Mouse (Mus musculus): ENCODE results near the gene Slc31a1.

Gene Slc31a1

DNA sequence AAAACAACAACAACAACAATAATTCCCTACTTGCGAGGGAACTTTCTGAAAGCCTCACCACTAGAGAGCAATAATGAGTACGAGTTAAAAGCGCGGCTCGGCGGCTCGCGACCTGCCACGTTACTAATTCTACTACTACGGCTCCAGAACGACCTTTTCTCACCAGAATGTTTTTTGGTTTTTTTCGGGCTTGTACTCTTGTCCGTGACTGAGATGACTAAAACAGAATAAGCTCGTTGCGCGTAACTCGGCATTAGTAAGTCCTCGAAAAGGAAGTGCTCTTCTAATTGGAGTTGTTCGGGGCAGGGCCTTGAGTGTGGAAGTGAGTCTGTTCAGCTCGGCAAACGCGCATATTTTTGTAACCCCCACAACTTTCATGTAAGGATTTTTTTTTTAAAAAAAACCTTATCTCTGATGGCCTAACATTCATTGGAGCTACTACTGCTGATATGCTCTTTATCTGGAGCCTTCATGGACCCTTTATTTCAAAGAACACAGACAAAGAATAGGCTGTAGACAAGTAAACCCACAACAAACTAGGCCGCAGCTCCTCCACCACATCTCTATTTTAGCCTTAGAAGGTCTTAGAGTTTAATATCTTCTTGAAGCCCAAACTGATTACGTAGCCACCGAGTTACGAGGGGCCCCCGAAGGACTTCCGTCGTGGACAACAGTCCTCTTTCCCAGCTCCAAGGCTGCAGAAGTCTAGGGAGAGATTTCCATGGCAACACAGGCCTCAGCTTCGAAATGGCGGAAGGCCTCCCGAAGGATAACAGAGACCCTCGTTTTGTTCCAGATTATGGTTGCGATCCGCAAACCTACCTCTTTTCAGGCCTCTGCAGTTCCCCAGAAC, 47.4 kb downstream of the Slc31a1 start:
- DNase-seq (ENCODE audit: low read depth, low spot score) = peak; percentile 70

DNA sequence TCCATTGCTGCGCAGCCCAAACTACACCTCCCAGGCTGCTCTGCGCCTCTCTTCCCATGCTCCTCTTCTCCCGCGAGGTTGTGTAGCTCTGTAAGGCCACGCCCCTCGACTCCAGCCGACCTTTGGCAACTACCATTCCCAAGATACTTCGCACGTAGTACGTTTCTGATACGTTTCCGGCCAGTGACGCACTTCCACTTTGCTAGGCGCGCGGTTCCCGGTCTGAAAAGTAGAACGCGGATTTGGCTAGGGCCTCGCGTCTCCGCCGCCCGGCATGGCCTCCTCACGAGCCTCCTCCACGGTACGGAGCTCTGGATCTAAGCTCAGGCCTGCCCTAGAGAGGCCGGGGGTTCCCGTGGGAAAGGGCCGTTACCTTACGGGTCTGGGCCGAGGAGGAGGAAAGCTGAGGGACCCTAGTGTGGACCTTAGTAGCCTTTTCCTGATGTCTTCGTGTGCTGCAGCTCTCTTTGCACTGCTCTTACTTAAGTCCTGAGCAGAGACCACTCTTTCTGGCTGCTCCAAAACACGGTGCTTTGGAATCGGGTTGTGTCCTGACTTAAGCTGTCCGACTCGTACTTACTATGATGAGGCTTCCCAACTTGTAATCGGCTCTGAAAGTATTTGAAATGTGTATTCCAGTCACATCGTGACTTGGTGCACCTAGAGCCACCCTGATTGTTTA, 48.2 kb downstream of the Slc31a1 start, which contains the start of the genes Cdc26 and Prpf4:
Gene Cdc26, minus strand, starts transcription at position 42 of the 682 bp plus-strand sequence.
Gene Prpf4, plus strand, starts transcription at position 197 of the 682 bp plus-strand sequence.
- peak; percentile 100 for DNase-seq (ENCODE audit: low read depth, low spot score)

DNA sequence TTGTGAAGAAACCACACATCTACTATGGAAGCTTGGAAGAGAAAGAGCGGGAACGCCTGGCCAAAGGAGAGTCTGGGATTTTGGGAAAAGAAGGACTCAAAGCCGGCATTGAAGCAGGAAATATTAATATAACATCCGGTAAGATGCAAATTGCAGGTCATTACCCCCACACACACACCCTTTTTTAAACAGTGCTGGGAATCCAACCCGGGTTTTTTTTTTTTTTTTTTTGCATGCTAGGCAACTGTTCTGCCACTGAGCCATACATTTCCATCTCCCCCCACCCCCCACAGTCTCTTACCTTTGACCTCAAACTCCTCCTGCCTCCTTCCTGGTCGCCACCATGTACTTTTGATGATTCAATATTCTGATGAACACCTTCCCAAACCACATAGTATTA, 49.1 kb downstream of the Slc31a1 start:
- no peak for DNase-seq (ENCODE audit: low read depth, low spot score)

DNA sequence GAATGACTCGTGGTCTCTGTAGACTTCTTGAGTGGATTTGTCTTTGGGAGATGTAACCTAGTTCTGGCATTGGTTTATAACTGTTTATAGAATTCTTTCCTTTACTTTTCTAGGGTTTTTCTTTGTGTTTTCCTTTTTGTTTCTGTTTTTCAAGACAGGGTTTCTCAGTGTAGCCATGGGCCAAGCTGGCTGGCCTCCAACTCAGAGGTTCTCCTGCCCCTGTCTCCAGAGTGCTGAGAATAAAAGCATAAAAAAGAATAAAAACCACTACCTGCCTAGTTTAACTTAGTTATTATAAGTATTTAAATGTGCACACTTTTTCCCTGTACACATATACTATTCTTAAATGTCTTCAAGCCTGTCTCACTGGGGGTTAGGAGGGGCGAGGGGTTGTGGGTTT, 49.8 kb downstream of the Slc31a1 start:
- no peak for DNase-seq (ENCODE audit: low read depth, low spot score)

DNA sequence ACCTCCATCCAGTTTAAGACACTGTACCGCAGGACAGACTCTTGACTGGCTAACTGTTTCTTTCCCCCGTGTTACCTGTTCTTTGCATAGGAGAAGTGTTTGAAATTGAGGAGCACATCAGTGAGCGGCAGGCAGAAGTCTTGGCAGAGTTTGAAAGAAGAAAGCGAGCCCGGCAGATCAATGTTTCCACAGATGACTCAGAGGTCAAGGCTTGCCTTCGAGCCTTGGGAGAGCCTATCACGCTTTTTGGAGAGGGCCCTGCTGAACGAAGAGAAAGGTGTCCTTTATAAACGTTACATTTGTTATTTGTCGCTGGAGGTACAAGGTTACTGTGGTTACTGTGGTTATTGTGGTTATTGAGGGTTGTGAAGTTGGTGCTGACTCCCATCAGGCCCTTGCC, 51.1 kb downstream of the Slc31a1 start:
- no peak for DNase-seq (ENCODE audit: low read depth, low spot score)

DNA sequence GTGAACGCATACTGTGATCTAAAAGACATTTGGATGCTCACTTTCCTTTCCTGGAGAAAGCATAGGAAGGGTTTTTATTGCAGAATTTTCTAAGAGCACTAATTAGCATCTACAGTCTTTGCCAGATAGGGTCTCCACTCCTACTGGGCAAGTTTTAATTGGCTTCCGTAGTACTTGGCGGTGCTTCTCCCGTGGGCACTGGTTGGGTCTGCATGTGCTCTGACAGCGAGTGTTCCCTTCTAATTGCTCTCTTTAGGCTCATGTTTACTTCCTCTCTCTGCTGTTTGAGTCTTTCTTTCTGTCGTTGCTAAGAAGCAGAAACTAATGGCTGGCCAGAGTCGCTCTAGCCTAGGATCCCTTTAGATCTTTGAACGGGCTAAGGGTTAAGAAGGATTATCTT, 57.9 kb downstream of the Slc31a1 start:
- DNase-seq (ENCODE audit: low read depth, low spot score) = no peak

DNA sequence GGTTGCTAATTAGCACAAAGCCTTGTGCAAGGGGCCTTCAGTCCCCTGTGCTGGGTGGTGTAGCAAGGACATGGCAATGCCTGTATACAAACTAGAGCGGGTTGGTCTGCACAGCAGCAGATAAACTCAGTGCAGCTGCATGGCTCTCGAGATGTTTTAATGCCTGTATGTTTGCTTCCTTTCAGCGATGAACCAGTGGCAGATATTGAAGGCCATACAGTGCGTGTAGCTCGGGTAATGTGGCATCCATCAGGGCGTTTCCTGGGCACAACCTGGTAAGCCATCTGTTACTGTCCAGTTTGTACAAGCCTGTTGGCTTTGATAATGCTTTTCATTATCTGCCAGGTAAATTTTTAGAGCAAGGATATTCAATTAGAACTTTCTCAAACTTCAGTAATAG, 58.6 kb downstream of the Slc31a1 start:
- DNase-seq (ENCODE audit: low read depth, low spot score) = no peak

DNA sequence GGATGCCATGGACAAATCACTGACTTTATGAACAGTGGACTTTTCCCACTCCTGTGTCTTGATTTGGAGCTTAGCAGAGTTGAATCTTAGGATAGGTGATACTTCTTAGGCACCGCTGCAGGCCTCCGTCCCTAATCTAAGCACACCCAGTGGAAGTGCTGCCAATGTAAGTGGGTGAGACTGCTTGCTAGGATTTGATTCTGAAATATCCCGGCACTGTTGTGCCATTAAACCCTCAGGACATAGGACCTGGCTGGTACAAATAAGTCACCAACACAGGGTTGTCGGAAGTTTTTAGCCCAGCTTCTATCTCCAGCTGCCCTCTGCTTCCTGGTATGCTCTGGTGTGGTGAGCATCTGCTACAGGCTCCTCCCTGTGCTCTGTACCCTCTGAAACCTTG, 65.4 kb downstream of the Slc31a1 start:
- DNase-seq (ENCODE audit: low read depth, low spot score) = no peak

DNA sequence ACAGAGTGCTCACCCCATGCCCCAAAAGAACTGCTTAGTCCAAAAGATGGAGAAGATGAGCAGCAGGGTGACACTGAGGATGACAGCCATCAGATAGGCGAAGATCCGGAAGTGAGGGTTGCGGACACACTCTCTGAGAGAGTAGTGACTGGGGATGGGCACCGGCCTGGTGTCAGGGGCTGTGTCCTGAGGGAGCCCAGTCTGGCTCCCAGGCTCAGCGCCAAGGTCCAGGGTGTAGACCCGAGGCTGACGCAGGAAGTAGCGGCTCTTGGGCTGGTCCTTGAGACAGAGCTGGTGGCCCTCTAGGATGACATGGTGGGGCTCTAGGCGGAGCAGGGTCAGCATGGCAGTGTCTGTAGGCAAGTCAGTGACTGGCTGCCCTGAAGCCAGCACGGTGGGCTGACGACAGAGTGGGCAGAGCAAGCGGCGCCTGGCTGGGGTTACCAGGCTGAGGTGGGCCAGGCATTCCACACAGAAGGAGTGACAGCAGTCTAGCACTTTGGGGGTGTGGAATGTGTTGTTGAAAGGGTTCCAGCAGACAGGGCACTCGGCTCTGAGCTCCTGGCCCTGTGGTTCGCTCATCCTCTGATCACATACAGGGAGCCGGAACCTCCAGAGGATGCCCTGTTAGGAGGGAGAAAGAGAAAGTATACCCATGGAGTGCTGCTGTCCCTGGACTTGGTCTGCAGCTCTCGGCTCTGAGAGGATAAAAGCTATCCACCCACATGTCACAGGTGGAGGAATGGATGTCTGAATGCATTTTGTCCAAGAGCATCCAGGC, 67.6 kb downstream of the Slc31a1 start:
- no peak for DNase-seq (ENCODE audit: low read depth, low spot score)

DNA sequence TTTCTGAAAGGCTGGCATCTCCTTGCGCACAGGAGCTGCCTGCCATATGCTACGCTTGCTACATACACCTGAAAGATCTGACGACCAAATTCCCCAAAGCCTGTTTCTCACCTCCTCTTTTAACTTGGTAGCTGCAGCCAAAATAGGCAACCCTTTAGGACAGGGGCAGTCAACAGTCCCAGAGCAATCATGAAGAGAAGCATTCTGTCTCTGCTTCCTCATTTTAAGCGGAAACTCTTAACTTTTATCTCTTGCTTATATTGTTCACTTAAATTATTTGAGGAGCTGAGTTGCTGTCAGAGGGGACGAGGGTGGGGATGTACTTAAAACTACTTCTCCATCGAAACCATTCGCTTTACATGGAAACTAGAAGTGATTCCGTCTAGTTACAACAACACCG, 69.1 kb downstream of the Slc31a1 start:
- DNase-seq (ENCODE audit: low read depth, low spot score) = no peak

DNA sequence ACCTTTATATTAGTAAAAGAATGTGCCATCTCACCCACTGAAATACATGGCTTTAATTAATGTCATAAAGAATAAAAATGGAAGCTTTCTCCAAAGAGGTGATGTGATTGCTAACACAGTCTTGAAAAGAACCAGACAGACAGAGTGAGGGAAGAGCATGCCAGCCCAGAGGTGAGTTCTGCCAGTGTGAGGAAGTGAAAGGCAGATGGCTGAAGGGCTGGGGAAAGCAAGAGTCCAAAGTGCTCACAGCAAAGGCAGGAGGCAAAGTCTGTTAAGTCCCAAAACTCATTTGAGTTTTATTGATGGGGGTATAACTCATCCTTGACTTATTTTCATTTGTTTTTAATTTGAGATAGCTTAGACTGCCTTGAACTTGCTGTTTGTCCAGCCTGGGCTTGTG, 70.2 kb downstream of the Slc31a1 start:
- DNase-seq (ENCODE audit: low read depth, low spot score) = no peak

DNA sequence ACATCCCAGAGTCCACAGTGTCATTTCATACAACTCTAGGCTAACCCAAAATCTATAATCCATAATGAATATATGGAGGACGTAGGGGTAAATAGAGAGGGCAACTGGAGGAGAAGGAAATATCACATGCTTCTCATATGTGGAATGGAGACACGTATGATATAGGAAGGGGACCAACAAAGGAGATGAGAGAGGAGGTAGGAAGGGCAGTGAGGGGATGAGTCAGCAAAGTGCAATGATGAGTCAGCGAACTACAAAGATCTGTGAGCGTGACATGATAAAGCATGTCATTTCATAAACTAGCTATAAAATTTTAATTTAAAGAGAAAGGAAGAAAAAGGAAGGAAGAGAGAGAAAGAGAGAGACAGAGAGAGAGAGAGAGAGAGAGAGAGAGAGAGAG, 71.0 kb downstream of the Slc31a1 start:
- peak; percentile 63 for DNase-seq (ENCODE audit: low read depth, low spot score)

DNA sequence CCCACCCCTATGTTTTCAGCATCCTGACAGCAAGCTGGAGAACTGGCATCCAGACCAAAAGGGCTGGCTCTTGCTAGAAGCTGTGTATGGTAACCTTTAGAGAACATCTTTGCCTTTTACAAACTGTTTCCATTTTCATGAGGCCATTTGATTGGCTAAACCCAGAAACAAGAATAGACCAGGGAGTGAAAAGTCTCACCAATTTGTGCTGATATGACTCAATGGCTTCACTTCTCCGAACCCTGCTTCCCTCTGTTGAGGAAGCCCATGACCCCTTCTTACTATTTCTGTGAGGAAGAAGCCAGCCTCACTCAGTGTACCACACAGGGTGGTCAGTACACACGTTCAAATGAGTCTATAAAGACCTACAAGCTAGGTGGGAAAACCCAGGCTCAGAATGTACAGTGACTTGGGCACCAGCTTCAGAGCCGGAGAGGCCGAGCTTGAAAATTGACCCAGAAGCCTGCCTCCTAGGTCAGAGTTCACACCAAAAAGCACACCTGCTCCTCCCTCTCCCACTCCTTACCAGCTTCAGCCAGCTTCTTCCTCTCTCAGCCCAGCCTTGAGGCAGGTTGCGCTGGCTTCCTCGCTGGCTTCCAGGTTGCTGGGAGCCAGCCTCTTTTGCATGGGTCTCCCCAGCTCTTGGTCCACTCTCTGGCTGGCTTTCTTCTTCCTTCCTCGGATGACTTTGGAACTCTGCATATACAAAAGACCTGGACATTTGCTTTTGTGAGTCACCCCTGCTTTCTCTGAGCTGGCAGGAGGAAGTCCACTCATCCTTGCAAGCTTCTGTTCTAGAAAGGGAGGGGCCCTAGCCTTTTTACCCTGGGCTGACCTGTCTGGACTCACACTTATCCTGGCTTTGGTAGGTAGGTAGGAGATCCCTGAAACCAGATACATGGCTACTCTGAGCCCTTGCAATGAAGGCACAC, 73.7 kb downstream of the Slc31a1 start:
- peak; percentile 55 for DNase-seq (ENCODE audit: low read depth, low spot score)

DNA sequence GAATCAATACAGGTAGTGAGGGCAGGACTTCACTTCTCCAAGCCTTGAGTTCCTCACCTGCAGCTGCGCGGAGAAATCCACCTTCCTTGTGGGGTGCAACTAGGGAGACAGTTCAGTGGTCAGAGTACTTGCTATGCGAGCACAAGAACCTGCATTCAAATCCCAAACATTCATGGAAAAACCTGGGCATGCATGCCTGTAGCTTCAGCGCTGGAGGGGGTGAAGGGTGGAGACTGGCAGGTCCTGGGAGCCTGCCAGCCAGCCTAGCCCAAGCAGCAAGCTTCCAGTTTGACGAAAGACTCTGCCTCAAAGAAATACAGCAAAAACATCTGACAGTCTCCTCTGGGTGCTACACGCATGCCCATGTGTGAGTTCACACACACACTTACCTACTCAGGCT, 74.6 kb downstream of the Slc31a1 start, which contains the start of gene Rnf183:
Gene Rnf183, minus strand, starts transcription at position 172 of the 400 bp plus-strand sequence.
- DNase-seq (ENCODE audit: low read depth, low spot score) = no peak

DNA sequence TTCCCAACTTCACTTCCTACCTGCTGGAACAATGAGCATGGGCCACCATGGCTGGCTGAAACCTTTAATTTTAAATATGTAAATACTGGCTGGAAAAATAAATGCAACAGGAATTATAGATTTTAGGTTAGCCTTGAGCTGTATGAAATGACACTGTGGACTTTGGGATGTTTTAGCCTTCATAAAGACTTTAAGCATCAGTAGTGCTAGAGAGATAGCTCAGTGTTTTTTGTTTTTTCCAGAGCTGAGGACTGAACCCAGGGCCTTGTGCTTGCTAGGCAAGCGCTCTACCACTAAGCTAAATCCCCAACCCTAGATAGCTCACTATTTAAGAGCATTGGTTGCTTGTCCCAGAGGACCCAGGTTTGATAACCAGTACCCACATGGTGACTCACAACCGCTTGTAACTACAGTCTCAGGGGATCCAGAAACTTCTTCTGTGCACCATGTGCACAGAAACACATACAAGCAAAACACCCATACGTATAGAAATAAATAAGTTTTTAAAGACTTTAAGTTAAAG, 76.8 kb downstream of the Slc31a1 start:
- peak; percentile 15 for DNase-seq (ENCODE audit: low read depth, low spot score)

DNA sequence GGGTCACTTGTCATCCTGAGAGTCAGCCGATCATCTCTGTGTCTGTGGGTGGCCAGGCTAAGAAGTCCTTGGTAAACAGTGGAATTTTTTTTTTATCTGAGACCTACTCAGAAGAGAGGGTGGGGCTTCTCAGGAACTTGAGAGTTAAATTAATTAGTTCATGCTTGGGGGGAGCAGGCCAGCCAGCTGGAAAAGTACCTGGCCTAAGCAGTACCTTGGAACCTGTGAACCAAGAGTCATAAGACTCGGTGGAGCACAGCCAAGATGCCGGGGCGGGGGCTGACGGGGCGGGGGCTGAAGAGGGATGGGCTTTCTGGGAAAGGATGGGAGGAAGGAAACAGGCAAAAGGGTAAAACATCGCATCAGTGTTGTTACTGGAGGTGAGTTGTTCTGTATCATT, 77.3 kb downstream of the Slc31a1 start:
- no peak for DNase-seq (ENCODE audit: low read depth, low spot score)

DNA sequence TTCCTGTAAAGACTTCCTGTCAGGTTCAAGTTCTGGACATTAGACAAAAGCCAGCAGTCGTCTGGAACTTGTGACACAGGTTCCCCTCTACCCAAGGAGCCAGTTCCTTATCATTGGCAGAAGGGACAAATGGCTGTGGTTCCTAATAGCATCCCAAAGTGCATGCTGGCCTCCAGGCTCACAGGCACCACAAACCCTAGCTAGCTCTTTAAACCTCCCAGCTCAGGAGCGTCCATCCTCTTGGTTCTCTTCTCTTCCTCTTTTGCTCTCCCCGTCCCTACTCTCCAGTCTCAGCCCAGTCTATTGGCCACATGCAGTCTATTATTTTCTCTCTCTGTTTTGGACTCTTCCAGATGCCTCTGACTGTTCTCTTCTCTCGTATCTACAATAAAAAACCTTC, 79.3 kb downstream of the Slc31a1 start:
- DNase-seq (ENCODE audit: low read depth, low spot score) = no peak

DNA sequence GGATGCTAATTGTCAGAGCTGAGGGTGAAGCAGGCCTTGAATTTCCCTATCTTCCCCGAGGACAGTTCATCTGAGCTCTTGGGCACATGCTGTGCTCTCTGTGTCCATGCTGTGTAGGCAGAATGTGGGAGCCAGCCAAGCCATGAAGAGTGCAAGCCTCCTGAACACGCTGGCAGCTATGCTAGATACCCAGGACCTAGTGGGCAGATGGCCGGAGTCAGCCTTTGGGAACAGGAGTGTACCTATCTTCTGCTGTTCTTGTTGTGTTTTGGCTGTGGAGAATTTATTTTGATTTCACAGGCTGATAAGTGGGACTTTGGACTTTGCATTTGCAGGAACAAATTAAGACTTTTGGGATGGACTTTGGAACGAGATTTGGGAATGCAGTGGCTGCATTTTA, 80.0 kb downstream of the Slc31a1 start:
- no peak for DNase-seq (ENCODE audit: low read depth, low spot score)

DNA sequence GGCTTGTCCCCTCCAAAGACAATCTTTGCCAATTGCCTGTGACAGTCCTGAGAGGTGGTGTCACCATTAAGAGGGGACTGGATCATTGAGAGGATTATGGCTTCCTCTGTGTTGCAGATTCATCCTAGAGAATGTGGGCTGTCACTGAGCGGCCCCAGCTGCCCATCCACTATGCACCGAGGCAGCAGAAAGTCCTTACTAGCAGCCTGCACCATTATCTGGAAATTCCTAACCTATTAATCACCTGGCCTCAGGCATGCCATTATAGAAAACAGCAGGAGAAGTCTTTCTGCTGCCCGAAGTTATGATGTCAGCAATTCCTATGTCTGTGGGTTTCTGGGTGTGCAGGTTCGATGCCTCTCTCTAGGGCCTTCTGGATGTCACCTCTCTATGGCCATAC, 80.5 kb downstream of the Slc31a1 start:
- DNase-seq (ENCODE audit: low read depth, low spot score) = peak; percentile 88
